Mouse (Mus musculus): ENCODE data around the gene Inpp5f.
"Not testable (repeated sequence)": the region's sequence is repeated elsewhere in the genome, so short reads cannot be mapped to it uniquely, and the experiment has no call there.

The Inpp5f gene

GRCm38 (mm10) chr7:128592936-128593241 lies 18.2 kb upstream of the Inpp5f start:
- no peak for DNase-seq (ENCODE audit: low read depth, low spot score)

DNA sequence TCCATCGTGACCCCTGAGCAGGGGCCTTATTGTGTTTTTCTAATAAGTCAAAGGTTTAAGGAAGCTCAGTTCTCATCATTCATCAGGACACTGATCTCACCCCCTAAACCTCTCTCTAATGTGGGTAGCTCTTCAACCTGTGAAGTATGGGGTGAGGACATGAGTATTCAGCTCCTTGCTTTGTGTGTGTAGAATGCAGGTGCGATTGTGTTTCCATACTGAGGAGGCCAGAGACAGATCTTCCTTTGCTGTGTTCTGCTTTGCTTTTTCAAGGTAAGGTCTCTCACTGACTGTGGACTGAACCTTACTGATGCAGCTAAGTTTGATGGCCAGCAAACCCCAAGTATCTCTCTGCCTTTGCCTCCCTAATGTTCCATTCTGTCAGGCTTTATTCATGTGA lies 14.9 kb upstream of the Inpp5f start:
- DNase-seq (ENCODE audit: low read depth, low spot score), result no peak

DNA sequence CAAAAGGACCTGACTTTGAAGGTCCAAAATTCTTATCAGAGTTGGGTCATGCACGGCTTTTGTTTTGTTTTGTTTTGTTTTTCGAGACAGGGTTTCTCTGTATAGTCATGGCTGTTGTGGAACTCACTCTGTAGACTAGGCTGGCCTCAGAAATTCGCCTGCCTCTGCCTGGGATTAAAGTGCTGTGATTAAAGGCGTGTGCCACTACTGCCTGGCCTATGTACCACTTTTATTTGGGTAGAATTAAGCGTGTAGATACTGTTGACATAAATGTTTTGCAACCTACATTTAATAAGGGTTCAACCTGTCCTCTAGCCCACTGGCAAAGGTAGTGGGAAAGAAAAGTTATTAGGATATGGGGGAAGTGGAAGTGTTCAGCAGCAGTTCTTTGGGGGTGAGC lies 12.1 kb upstream of the Inpp5f start:
- DNase-seq (ENCODE audit: low read depth, low spot score), result no peak

GRCm38 (mm10) chr7:128601826-128602225 lies 9.3 kb upstream of the Inpp5f start:
- no peak for DNase-seq (ENCODE audit: low read depth, low spot score)

- DNase-seq (ENCODE audit: low read depth, low spot score), result not testable (repeated sequence)
Measured at GRCm38 (mm10) chr7:128609936-128610335, 1.2 kb upstream of the Inpp5f start.

DNA sequence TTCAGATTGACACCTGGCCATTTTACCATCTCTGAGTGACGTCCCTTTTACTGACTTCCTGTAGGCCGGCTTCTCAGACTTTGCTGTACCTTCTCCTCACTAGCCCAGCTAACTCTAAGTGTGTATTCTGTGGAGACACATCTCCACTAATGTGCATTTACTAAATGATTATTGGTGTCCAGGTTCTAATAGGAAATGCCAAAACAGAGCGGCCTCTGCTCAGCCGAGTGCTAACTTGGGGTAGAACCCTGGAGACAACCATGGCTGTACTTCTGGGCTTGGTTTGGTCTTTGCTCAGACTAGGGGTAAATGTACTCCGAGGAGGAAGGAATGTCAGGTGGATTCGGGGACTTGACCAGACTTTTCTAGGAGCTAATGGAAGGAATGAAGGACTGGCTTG lies 638 bp upstream of the Inpp5f start:
- peak; percentile 9 for DNase-seq (ENCODE audit: low read depth, low spot score)

DNA sequence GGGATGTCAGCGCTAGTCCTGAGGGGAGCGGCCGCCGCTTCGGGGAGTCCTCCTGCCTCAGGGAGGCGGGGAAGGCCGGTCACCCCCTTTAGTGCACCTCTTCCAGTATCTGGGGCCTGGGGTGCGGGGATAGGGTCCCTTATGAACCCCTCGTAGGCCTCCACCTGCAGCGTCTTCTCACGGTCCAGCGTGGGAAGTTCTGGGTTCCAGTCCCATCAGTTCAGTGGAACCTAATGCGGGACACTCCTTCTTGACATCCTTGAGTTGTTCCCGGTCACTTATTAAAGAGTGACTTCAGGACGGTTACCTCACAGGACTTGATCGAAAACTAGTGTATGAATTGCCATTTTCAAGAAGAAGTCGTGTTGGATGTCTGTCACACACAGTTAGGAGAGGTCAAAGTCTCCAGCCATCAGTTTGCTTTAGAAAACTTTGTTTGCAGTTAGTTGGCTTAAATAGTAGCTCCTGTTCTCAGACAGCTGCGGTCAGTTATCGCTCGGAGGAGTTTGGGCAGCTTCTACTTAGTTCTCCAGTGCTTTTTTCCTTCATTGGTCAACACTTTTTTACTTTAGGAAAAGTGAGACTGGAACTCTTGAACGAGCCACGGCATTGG lies 777 bp downstream of the Inpp5f start:
- peak; percentile 9 for DNase-seq (ENCODE audit: low read depth, low spot score)

- no peak for DNase-seq (ENCODE audit: low read depth, low spot score)
Measured at GRCm38 (mm10) chr7:128612521-128613181, 1.5 kb downstream of the Inpp5f start.

GRCm38 (mm10) chr7:128613578-128613977 lies 2.5 kb downstream of the Inpp5f start:
- no peak for DNase-seq (ENCODE audit: low read depth, low spot score)

DNA sequence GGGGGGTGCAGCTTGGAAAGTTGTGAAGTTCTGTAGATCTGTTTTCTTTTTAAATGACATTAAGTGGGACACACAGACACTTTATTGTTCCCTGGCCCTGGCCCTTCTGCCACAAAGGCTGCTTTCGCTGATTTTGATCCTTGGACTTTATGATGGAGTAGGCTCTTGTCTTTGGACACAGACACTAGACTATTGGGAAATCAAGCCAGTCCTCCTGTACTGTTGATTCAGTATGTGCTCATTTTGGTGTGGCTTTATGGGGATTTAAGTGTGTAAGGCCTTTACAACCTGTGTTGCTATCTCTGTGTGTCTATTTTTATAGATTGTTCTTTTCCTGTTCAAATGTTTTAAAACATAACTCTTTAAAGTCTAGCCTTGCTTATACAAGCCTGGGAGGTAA lies 6.5 kb downstream of the Inpp5f start:
- DNase-seq (ENCODE audit: low read depth, low spot score), result no peak

- DNase-seq (ENCODE audit: low read depth, low spot score), result no peak
Measured at GRCm38 (mm10) chr7:128620178-128620577, 9.1 kb downstream of the Inpp5f start.

DNA sequence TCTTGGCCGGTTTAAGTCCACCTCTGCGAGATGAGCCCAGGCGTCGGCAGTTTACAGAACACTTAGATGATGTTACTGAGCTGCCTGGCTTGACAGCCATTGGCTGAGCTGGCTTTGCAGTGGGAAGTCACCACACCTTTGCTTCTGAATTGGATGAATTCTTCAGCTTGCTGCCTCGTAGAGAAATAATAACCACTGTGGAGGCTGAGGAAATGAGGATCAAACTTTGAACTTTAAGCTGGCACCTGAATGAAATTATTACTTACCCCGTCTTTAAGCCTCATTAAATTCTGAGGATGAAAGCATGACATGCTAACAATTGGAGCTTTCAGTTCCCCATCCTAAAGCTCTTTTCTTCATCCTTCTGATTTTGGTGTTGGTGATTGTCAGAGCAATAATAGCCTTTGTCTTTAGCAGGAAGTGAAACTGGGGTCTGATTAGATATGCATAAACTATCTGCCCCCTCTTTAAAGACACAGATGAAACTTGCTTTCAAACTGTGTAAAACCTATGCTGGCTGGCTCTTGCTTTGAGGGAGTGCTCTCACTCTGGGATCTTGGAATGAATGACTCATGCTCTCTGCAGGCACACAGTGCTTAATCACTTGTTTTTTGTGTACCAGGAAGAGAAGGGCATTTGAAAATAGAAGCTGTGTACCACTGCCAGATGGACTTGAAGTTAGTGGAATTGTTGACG lies 11.3 kb downstream of the Inpp5f start:
- DNase-seq (ENCODE audit: low read depth, low spot score), result no peak

GRCm38 (mm10) chr7:128622994-128623393 lies 11.9 kb downstream of the Inpp5f start:
- DNase-seq (ENCODE audit: low read depth, low spot score), result no peak

DNA sequence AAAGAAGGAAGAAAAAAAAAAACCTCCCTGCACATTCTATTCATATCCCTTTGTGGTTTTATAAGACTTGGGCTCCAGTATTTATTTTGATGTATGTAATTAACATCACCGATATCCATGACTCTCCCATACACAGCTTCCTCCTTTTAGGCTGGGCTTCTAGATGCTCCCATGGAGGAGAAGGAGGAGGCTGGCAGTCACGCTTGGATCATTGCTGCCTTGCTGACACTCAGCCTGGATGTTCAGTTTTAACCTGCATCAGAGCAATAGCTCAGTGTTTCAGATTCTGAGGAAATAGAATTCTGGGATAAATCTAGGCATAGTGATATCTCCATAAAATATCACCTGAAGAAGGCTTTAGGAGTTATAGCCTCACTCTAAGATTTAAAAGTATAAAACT lies 14.3 kb downstream of the Inpp5f start:
- DNase-seq (ENCODE audit: low read depth, low spot score), result no peak

- no peak for DNase-seq (ENCODE audit: low read depth, low spot score)
Measured at GRCm38 (mm10) chr7:128626601-128627000, 15.5 kb downstream of the Inpp5f start.

DNA sequence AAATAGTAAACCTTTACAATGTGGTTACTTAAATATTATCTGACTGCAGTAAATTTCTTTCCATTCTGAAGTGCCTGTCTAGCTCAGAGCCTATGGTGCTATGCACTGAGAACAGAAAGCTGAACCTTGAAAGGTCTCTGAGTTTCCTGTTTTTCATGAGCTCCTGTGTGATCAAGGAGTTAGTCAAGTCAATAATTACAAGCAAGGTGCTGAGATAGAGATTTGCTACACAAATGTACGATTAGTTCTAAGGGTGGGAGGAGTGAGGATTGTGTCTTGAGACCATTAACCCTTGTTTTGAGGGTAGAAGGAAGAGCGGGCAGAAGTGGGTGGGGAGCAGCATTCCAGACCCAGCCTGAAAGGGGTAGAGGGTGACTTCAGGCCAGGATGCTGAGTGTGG lies 16.1 kb downstream of the Inpp5f start:
- no peak for DNase-seq (ENCODE audit: low read depth, low spot score)

DNA sequence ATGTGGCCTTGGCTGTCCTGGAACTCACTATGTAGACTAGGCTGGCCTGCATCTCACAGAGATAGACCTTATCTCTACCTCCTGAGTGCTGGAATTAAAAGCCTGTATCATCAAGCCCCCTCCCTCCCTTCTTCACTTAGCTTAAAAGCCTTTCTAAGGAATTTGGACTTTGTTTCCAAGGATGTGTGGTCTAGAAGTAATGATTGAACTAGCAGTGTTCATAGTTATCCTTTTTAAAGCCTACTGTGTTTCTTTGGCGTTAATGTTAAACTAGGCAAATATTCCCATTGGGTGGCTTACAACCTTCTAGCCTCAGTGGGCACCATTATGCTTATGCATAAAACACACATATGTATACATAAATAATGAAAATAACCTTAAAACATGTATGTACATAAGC lies 16.6 kb downstream of the Inpp5f start:
- DNase-seq (ENCODE audit: low read depth, low spot score), result no peak

- DNase-seq (ENCODE audit: low read depth, low spot score), result no peak
Measured at GRCm38 (mm10) chr7:128633156-128633555, 22.0 kb downstream of the Inpp5f start.

DNA sequence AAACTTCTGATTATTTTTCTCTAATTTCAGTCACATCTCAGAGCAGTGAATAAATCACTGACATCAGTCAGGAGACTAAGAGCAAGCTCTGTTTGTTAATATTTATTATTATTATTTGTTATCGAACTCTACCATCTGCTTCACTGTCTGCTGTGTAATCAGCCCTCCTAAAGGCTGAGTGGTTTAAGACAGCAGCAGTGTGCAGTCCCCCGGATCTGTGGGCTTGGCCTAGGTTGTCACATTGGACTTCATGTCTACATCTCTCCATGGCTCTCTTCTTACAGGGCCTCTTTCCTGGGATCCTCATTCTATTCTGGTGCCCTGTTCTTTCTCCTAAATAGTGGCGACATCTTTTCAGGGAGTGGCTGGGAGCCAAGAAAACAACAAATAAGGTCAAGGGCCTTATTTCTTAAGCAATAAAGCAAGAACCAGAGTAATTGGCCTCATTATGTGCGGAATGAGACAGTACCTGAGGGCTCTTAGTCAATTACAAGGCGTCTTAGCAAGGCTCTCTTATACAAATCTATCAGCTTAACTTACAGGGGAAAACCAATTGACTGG lies 28.9 kb downstream of the Inpp5f start:
- DNase-seq (ENCODE audit: low read depth, low spot score), result no peak

DNA sequence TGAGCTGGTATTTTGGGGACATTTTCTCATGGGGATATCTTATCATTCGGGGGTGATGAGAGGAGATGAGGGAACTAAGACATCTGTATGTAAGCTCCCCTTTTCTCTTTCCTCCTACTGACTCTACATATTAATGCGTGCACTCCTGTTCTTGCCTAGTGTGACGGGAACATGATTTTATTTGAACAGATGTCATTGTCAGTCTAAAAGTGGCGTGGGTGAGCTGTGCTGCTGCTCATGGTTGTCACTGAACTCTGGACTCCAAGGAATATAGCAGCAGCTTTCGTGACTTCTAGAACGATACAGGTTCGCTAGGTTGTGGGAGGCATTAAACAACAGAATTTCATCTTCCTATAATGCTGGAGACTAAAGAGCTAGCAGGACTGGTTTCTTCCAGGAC lies 30.4 kb downstream of the Inpp5f start:
- no peak for DNase-seq (ENCODE audit: low read depth, low spot score)

GRCm38 (mm10) chr7:128642386-128642785 lies 31.3 kb downstream of the Inpp5f start:
- DNase-seq (ENCODE audit: low read depth, low spot score), result no peak

GRCm38 (mm10) chr7:128656970-128657369 lies 45.8 kb downstream of the Inpp5f start:
- no peak for DNase-seq (ENCODE audit: low read depth, low spot score)

DNA sequence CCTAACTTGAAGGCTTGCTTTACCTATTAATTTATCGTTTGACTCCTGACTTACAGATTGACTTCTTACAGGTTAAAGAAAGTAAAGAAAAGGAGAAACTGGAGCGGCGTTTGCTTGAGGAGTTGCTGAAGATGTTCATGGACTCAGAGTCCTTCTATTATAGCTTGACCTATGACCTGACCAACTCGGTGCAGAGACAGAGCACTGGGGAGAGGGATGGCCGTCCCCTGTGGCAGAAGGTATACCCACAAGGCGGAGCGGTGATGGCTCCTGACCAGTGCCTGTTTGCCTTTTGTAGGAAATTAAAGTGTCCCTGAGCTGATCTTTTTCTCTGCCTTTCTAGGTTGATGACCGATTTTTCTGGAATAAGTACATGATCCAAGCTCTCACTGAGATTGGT lies 52.8 kb downstream of the Inpp5f start:
- no peak for DNase-seq (ENCODE audit: low read depth, low spot score)
